Mouse (Mus musculus) adrenal gland, postnatal 10 days (tissue): Measurements from ENCODE around the gene Enthd1. TPM values are rescaled to one million over a fixed set of nuclear protein-coding genes. Genes with fewer than 3 reads are reported as not detected.

Experiments
- DNase-seq: peaks from one replicate; pipeline ENCODE4 v3.0.0; 2021; ENCODE audit warnings: mixed read lengths
- total RNA-seq, 2 experiments: library from RNA; stranded (reverse); gene quantifications; 2 replicates each; pipeline ENCODE4 v1.2.3; 2021

Enthd1 gene
- total RNA-seq, 2 experiments from 2014 or later = not detected

DNA sequence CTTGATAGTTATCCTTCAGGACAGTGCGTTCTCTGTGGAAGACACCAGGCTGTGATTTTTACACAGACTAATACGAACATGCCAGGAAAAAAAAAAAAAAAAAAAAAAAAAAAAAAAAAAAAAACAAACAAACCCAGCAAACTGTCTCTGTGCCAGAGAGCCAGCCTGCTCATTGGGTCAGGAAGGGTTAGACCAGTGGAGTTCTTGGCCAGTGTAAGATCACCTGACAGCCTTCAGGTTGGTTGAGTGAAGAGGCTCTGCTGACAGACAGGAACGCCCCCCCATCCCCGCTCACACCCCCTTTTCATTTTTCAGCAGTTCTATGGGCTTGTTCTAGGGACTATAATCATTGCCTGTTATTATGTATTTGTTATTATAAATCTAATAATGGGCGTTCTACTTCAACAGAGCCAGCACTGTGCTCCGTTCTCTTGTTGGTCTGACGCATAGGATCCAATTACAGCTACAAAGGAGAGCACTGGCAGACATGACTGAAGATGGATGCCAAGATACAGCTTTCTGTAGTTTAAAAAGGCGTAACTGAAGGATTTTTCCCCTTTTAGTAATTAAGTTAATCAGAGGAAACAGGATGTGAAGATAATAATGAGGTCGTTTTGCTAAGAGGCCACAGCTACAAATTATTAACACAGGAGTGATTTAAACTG is 81.8 kb downstream of the Enthd1 start:
- no peak for DNase-seq

DNA sequence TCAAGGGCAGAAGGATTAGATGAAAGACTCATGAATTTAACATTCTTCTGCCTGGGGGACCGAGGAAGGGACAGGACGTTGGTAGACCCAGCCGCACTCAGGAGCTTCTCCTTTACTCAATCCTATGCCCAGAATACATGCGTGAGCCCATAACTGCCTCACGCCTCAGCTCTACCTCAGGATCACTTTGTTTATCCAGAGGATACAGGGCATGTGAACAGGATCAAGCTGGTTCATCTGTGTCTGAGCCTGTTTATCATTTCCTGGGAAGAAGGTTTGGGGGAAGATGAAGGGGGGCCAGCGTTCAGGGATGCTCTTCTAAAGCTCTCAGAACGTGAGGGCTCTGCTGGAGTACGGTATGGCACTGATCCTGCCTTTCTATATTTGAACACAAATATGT is 82.6 kb downstream of the Enthd1 start:
- no peak for DNase-seq

GRCm38 (mm10) chr15:80474429-80475002 is 90.4 kb downstream of the Enthd1 start:
- DNase-seq = no peak

DNA sequence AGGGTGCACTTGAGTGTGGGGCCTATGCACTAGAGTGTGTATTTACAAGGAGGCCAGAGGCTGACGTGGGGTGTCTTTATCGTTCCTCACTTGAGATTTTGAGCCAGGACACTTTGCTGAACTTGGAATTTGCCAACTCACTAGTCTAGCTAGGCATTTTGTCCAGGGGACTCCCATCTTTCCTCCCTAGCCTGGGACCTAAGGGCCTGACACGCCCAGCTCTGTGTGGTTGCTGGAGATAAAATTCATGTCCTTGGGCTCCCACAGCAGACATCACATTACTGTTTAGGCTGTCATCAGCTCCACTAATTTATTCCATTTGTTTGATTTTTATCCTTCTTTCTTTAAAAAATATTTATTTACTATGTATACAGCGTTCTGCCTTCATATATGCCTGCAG is 97.1 kb downstream of the Enthd1 start:
- DNase-seq = no peak

DNA sequence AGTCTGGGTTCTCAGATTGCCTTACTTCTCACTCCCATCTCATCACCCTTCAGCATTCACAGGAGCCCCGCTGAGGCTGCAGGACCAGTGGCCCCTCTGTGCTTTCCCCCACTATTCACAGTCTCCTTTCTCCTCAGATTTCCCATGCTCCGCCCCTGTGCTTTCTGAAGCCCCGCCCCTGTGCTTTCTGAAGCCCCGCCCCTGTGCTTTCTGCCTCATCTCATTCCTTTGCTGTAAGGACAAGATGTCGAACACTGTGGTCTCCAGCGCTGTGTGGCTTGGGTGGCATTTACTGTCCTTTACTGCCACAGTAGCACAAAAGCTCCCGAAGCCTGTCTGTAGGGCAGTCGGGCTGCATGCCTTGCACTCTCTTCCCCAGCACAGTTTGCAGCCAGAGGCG is 102.8 kb downstream of the Enthd1 start:
- peak; percentile 40 for DNase-seq

- no peak for DNase-seq
Observed at GRCm38 (mm10) chr15:80461446-80461845, 103.5 kb downstream of the Enthd1 start.

DNA sequence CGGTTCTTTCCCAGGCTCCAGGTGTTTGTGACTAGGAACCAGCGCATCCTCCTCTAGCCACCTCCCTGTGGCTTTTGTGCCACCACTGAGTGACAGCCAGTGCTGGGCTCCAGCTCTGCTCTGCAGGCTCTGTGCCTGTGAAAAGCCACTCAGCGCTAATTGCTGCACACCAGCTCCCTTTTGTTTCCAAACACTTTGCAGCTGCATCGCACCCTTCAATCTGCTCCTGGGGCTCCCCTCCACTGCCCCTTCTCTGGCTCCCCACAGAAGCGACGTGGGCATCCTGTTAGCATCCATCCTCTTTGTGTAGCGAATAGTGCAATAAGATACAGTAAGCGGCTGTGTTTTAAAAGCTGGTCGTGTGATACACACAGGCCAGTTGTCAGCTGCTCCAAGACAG is 104.9 kb downstream of the Enthd1 start:
- DNase-seq = no peak

DNA sequence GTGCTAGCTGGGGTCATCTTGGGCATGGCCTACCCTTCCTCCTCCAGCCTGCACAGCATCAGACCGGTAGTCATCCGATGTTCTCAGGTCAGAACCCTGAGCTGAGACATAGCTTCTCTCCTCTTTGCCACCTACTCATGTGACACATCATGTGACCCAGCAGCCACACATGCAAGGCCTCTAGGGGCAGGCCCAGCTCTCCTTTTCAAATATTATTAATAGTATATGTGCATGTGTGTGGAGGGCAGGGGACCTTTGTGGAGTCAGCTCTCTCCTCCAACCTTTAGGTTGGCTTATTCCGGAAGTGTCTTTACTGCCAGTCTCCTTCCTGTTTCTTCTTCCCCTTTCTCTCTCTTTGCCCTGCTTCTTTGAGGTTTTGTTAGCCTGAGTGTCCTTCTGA is 107.0 kb downstream of the Enthd1 start:
- DNase-seq = no peak

GRCm38 (mm10) chr15:80454486-80454885 is 110.5 kb downstream of the Enthd1 start:
- DNase-seq = peak; percentile 37

DNA sequence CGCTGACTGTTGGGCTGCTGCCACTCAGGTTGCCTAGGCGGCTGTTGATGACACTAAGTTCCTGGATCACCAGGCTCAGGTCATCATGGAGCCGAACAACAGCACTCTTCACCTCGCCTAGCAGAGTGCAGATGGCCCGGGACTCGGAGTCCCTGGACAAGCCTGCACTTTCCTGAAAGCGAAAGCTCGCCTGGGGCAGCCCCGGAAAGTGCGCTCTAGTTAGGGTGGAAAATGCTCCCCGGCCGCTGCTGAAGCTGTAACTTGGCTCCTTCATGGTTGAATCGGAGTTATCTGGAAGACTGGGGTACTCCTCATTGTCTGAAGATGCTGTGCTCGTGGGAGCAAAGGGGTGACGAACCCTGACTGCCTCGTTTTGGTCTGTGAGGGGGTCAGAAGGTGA is 112.5 kb downstream of the Enthd1 start:
- DNase-seq = no peak

DNA sequence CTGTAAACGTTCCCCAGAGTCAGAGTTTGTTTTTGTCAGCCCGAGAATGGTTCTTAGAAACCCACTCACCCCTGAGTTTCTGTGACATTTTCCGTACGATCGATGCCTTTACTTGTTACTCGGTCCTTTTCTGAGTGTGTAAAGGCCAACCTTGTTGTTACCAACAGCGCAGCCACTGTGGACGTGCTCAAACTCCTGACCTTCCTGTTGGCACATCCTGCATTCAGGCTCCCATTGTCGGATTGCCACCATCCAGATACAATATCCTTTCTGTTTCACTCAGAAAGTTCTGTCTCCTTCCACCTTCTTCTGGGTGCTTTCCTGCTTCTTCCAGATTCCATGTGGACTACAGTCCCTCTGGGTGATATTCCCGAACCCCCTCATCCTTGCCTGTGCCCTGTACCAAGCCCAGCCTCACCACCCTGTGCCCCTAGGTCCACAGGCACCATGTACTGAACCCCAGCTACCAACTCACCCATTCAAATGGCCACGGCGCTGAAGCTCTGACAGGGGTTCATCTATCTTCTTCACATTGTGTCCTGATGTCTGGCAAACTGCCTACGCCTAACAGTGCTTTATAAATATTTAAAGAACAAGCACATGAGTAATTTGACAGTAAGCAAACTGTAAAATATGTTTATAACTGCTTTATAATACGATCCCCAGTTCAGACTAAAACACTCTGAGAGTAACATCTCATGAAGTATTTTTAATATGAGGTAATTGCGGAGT is 118.8 kb downstream of the Enthd1 start:
- DNase-seq = no peak

- DNase-seq = no peak
Observed at GRCm38 (mm10) chr15:80440195-80440594, 124.8 kb downstream of the Enthd1 start.

GRCm38 (mm10) chr15:80438423-80438822 is 126.5 kb downstream of the Enthd1 start:
- no peak for DNase-seq

DNA sequence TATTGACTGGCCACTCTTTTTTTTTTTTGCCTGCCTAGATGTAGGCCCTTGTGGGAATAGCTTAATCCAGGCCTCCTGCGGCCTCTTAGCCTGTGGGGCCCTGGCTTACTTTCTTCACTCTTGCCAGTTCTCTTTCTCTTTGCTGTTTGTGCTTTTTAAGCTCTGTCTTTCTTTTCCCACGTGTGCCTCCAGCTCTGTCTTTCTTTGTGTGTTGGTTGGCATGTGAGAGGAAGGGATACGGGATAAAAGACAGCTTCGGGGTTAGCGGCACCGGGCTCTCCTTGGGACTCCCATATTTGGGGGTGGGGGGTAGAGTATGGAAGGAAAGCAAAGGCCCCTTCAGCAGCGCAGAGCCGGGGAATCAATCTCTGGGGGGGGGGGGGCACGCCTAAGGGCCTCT is 127.0 kb downstream of the Enthd1 start:
- DNase-seq = no peak

- peak; percentile 27 for DNase-seq
Observed at GRCm38 (mm10) chr15:80436961-80437360, 128.0 kb downstream of the Enthd1 start.

DNA sequence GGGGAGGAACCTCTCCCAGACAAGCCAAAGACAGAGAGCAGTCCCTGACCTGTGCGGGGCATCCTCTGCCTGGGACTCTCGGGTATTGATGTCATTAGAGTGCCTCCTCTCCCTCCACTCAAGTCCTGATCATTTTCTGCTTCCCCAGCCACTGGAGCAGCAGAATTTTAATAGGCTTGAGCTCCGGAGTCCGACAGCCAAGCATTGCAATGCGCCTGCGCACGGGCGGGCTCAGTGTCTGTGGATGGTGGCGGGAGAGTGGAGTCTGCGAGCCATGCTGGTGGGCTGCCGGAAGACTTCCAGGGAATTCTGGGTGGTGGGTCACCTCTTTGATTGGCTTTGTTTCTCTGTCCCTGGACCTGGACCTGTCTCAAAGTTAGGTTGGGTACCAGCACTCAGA is 134.6 kb downstream of the Enthd1 start:
- DNase-seq = no peak

DNA sequence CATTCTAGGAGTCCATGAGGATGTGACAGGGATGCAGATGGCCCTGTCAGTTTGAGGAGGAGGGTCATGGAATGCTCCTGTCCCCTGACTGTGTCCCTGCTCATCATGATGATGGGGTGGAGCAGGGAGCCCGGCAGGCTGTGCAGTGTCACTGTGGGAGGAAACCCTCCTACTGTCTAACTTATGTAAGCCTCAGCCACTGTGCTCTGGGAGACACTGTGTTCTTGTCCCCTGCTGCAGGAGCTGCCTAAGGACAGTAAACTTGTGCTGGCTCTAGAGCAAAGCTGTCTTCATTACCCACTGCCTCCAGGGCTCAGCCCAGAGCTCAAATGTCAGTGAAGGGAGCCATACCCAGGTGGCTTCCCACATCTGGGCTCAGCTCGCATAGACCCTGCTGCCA is 146.8 kb downstream of the Enthd1 start:
- no peak for DNase-seq

DNA sequence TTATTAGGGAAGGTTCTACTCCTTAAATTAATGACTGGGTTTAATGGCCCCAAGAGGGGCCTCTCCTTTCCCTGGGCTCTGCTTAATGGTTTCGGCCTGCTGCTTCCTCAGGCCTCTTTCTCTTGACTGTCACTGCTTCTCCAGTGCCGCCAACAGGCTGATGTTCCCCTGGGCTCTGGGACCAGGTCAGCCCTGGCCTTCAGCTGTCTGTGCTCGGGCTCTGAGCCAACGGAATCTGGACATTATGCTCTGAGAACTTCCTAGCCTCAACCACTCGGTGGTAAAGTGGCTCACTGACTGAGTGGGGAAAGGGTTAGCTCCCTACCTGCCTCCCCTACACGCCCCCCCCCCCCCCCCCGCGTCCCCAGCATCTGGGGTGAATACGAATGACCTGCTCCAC is 147.9 kb downstream of the Enthd1 start:
- DNase-seq = peak; percentile 59

DNA sequence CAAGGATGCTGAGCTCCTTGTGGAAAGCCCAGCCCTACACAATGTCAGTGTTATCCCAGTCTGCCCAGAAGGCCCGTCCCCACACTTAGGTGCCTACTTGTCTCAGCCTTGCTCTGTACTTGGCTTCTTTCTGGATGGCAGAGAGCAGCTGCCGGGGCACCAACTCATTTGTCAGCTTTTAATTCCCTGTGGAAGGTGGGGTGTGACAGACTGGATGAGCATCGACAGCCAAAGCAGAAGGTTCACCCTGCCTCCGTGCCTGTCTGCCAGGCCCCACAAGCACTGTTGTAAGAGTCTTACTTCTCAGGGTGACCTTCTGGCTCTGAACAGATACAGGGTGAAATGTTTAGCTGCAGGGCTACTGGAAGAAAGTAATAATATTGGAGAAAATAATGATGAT is 149.8 kb downstream of the Enthd1 start:
- DNase-seq = no peak

- peak; percentile 49 for DNase-seq
Observed at GRCm38 (mm10) chr15:80413988-80414721, 150.8 kb downstream of the Enthd1 start.

DNA sequence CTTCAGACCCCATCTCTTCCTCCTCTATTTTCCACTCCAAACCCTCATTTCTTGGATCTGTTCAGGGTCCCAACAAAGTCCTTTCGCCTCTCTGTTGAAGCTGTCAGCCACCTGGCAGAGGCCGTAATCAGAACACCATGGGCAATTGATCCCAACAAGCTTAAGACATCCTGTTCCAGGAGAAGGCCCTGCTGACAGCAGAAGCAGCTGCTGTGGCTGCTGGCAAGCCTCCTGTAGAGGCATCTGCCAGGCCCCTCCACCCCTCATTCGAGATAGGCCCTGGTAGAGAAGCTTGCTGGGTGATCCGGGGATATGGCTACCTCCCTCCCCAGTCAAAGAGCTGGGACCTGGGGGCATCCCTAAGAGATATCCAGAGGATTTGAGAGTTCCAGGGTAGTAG is 151.9 kb downstream of the Enthd1 start:
- DNase-seq = no peak

- no peak for DNase-seq
Observed at GRCm38 (mm10) chr15:80410661-80411060, 154.3 kb downstream of the Enthd1 start.

DNA sequence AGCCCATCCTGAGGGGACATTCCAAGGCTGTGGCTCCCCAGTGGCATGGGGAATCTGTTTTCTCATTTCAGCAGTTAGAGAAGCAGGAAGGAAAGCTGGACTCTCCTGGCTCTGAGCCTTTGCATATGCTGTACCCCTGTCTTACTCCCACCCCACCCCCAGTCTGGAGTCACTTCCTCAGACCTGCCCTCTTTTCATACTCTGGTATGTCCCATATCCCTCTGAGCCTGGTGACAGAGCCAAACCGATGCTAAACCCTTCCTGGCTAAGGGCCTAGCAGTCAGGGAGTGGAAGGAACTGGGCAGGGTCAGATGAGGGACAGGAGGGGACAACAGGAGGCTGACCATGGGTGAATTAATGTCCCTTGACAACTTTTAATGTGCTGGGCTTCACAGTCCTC is 157.1 kb downstream of the Enthd1 start:
- peak; percentile 15 for DNase-seq
